Mouse (Mus musculus): ENCODE measurements around the gene Ficd. TPM values are rescaled to one million over a fixed set of nuclear protein-coding genes. Genes with fewer than 3 reads are reported as not detected.
A peak's percentile ranks its signal among the peaks of the same experiment; 100 is the strongest.
"Not testable (repeated sequence)": the region's sequence is repeated elsewhere in the genome, so short reads cannot be mapped to it uniquely, and the experiment has no call there.

The Ficd gene
- total RNA-seq, 2 experiments from 2014 or later = 9.6 to 12.0 TPM

DNA sequence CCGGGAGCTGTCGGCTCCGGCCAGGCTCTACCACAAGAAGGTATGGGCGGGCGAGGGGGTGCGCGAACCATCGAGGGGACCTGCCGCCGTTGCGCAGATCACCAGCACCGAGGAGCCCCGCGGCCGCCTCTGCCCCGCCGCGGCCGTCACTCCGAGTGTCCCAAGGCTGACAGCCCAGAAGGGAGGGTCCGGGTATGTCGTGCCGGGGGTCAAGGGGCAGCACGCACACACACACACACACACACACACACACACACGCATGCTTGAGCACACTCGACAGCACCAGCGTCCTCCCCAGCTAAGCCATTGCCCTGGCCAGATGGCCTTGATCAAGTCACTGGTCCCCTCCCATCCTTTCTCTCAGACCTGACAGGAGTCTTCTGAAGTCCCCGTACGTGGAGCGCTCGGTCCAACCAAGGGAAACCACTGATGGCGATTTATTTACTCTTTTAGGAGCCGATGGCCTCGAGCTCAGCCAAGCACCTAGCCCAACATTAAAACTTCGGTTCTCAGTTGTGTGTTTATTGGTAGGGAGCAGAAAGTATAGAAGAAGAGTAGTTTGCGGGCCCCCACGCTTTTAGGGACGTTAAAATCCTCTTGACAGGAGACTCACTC is 37.4 kb downstream of the Ficd start:
- no peak for DNase-seq (ENCODE audit: low spot score in 2 of 2)

- DNase-seq (ENCODE audit: low spot score in 2 of 2) = peak; percentile 82 to 88
Measured at GRCm38 (mm10) chr5:113773664-113774063, 38.1 kb downstream of the Ficd start.

GRCm38 (mm10) chr5:113775585-113775984 is 40.0 kb downstream of the Ficd start:
- DNase-seq (ENCODE audit: low spot score in 2 of 2) = no peak

DNA sequence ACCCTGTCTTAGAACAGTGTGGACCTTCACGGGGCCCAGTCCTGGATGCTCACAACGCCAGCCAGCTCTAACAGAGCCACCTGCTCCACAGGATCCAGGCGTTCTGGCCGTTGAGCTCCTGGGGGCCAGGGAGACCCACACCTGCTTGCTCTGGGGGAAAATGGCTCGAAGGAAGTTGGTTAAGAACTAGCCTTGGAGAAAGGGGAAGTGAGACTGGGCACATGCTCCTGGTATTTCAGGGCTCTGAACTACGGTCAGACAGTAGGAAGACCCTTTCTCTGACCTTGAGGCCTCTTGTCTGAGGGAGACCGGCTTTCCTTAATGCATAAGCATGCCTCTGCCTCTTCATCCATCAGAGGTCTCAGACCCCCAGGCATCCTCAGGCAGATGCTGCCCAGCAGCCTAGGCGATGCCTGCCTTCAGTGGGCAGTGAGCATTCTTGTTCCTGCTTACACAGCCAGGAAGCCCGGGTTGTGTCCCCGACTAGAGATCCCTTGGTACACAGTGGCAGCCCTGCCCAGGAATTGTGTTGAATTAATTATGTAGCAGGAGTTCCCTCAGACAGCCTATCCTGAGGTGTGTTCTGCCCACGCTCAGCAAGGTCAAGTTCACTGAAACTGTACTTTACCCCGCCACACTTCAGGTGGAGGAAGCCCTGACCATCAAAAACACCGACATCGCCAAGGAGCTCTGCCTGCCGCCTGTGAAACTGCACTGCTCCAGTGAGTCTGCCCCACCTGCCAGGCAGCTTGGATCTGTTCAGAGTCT is 40.7 kb downstream of the Ficd start:
- DNase-seq (ENCODE audit: low spot score in 2 of 2) = no peak

DNA sequence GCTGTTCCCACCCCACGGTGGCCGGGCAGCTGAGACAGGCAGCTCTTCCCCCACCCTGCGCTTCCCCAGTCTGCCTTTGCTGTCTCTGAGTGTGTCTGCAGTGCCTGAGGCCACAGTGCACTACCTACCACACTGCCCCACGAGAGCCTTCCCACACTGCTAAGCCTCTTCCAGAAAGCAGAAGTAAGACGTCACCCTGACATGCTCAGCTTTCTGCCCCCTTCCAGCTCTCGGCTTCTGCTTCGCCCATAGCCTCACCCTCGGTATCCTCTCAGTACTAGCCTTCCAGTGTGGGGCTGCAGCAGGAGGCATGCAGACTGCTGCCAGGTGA is 41.3 kb downstream of the Ficd start:
- DNase-seq (ENCODE audit: low spot score in 2 of 2) = no peak

- not testable (repeated sequence) for DNase-seq (ENCODE audit: low spot score in 2 of 2)
Measured at GRCm38 (mm10) chr5:113777728-113778127, 42.1 kb downstream of the Ficd start.

DNA sequence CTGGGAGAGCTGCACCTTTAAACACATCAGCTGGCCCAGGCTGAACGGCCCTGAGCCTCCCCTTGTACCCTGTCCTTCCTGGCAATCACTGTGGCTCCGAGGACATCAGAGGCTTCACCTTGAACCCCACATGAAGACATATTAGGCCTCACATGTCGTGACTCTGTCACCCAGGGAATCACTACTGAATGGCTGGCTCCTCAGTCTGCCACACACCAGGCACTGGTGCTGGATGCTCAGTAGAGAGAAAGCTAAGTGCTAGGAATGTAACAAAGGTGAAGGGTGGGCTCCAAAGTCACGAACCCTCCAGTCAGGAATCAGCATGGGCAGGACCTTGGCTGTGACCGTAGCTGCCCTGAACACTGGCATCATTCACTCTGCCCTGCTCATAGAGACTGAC is 44.0 kb downstream of the Ficd start:
- no peak for DNase-seq (ENCODE audit: low spot score in 2 of 2)

GRCm38 (mm10) chr5:113780082-113780752 is 44.6 kb downstream of the Ficd start:
- no peak for DNase-seq (ENCODE audit: low spot score in 2 of 2)

DNA sequence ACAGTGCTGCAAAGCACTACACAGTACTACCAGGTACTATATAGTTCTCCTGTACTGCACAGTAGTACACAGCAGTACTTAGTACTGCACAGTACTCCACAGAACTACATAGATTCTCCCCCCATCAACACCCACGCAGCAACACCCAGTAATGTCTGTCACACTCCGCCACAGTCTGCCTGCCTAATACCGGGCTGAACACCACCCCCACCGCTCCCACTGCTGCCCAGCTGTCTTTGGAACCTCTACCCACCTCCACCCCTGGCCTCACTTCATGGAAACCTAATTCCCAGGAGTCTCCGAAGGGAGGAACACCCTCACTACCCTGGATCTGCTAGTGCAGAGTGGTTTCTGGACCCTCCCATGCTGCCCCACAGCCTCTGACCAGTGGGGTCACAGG is 45.2 kb downstream of the Ficd start:
- DNase-seq (ENCODE audit: low spot score in 2 of 2) = no peak

GRCm38 (mm10) chr5:113781254-113781653 is 45.7 kb downstream of the Ficd start:
- no peak for DNase-seq (ENCODE audit: low spot score in 2 of 2)

DNA sequence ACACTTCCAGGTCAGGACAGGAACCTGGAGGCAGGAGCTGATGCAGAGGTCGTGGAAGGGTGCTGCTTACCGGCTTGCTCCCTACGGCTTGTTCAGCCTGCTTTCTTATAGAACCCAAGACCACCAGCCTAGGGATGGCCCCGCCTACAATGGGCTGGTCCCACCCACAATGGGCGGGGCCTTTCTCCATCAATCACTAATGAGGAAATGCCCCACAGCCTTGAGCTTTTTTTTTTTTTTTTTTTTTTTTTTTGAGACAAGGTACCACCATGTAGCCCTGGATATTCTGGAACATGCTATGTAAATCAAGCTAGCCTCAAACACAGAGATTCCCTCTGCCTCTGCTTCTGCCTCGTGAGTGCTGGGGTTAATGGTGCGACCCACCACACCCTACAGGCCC is 46.3 kb downstream of the Ficd start:
- no peak for DNase-seq (ENCODE audit: low spot score in 2 of 2)

GRCm38 (mm10) chr5:113782624-113783023 is 47.0 kb downstream of the Ficd start:
- DNase-seq (ENCODE audit: low spot score in 2 of 2) = no peak

GRCm38 (mm10) chr5:113783581-113784001 is 48.0 kb downstream of the Ficd start:
- no peak for DNase-seq (ENCODE audit: low spot score in 2 of 2)

- DNase-seq (ENCODE audit: low spot score in 2 of 2) = not testable (repeated sequence)
Measured at GRCm38 (mm10) chr5:113784104-113784503, 48.5 kb downstream of the Ficd start.

GRCm38 (mm10) chr5:113786985-113787384 is 51.4 kb downstream of the Ficd start:
- DNase-seq (ENCODE audit: low spot score in 2 of 2) = no peak

- DNase-seq (ENCODE audit: low spot score in 2 of 2) = no peak
Measured at GRCm38 (mm10) chr5:113788645-113789044, 53.0 kb downstream of the Ficd start.

GRCm38 (mm10) chr5:113789075-113789788 is 53.6 kb downstream of the Ficd start:
- DNase-seq (ENCODE audit: low spot score in 2 of 2) = no peak

Other genes with a start within 250 kb of the Ficd start
- 10 to 100 TPM; 78.5 to 78.8 TPM for gene Wscd2, start 245.5 kb upstream of the Ficd start, total RNA-seq (2021)
- 1 to 10 TPM; 2.8 to 5.1 TPM for gene Cmklr1, start 85.4 kb upstream of the Ficd start, total RNA-seq (2021)
- gene 1700069L16Rik, start 11.0 kb upstream of the Ficd start, total RNA-seq (2021) = not detected
- gene Sart3, start 36.7 kb downstream of the Ficd start, total RNA-seq (2021) = 10 to 100 TPM; 35.0 to 37.5 TPM
- gene Iscu, start 36.9 kb downstream of the Ficd start, total RNA-seq (2021) = 10 to 100 TPM; 89.1 to 98.0 TPM
- gene Tmem119, start 64.7 kb downstream of the Ficd start, total RNA-seq (2021) = 10 to 100 TPM; 20.7 to 22.6 TPM
- 10 to 100 TPM; 26.5 to 29.3 TPM for gene Selplg, start 96.8 kb downstream of the Ficd start, total RNA-seq (2021)
- gene Coro1c, start 173.0 kb downstream of the Ficd start, total RNA-seq (2021) = 10 to 100 TPM; 87.9 to 94.2 TPM